Mouse (Mus musculus) kidney, postnatal 0 days (tissue): ENCODE measurements around the gene Cbfa2t3. TPM values are rescaled to one million over a fixed set of nuclear protein-coding genes. Genes with fewer than 3 reads are reported as not detected.
A peak's percentile ranks its signal among the peaks of the same experiment; 100 is the strongest.

Experiments
- ATAC-seq: fragments of 200-750 bp; cut with Nextera tagmentation; replicated peaks from 2 replicates; pipeline ENCODE4 v1.8.0; 2017; ENCODE audit warnings: low read depth, moderate number of reproducible peaks, moderate TSS enrichment, moderate library complexity; ENCODE audit not compliant: low FRiP score
- DNase-seq: peaks from one replicate; pipeline ENCODE4 v3.0.0-alpha.2; 2016; ENCODE audit warnings: low spot score
- H3K27ac ChIP-seq: fragments of 300-500 bp; sonication (generic); 2 replicates; pipeline ENCODE4 v1.5.1; 2014; ENCODE audit warnings: mild to moderate bottlenecking
- H3K27me3 ChIP-seq: fragments of 300-500 bp; sonication (generic); 2 replicates; pipeline ENCODE4 v1.6.1; 2014; ENCODE audit warnings: low read length, mixed read lengths; ENCODE audit not compliant: insufficient read depth
- H3K36me3 ChIP-seq: fragments of 300-500 bp; sonication (generic); 2 replicates; pipeline ENCODE4 v1.6.1; 2014; ENCODE audit warnings: low read length, mixed read lengths; ENCODE audit not compliant: insufficient read depth
- H3K4me1 ChIP-seq: fragments of 300-500 bp; sonication (generic); replicated peaks from 2 replicates; pipeline ENCODE4 v1.6.1; 2014; ENCODE audit warnings: antibody characterized with exemption, low read length, mixed read lengths; ENCODE audit not compliant: insufficient read depth
- H3K4me2 ChIP-seq: fragments of 300-500 bp; sonication (generic); 2 replicates; pipeline ENCODE4 v1.6.1; 2014; ENCODE audit warnings: mild to moderate bottlenecking, low read length, moderate library complexity, mixed read lengths
- H3K4me3 ChIP-seq: fragments of 300-500 bp; sonication (generic); replicated peaks from 2 replicates; pipeline ENCODE4 v1.5.1; 2014; ENCODE audit warnings: low read depth, low read length
- H3K9ac ChIP-seq: fragments of 300-500 bp; sonication (generic); 2 replicates; pipeline ENCODE4 v1.6.1; 2014; ENCODE audit warnings: low read depth, low read length
- H3K9me3 ChIP-seq: fragments of 300-500 bp; sonication (generic); replicated peaks from 2 replicates; pipeline ENCODE4 v1.6.1; 2016; ENCODE audit warnings: low read length, inconsistent platforms, mixed read lengths
- CTCF ChIP-seq: IDR thresholded peaks from 2 replicates; pipeline ENCODE4 v1.5.1; 2016; ENCODE audit warnings: antibody characterized with exemption, low read depth, mild to moderate bottlenecking, moderate library complexity
- WGBS: fragments of 180-500 bp; shearing (Covaris S2); extraction: QIAGEN DNeasy Blood & Tissue Kit; methylation state at CpG from one replicate; pipeline ENCODE4 v1.1.7; 2014; 5-methylcytosine and 5-hydroxymethylcytosine counted together
- polyA plus RNA-seq: library from polyadenylated mRNA; unstranded; fragments of >200 nt; fragmentation: Nextera tagmentation; extraction: Ambion mirVana; gene quantifications from 2 replicates; pipeline ENCODE4 v1.2.1, GENCODE M21; 2015

Gene Cbfa2t3
- polyA plus RNA-seq, 1 experiment from 2014 or later: 3.6 TPM

DNA sequence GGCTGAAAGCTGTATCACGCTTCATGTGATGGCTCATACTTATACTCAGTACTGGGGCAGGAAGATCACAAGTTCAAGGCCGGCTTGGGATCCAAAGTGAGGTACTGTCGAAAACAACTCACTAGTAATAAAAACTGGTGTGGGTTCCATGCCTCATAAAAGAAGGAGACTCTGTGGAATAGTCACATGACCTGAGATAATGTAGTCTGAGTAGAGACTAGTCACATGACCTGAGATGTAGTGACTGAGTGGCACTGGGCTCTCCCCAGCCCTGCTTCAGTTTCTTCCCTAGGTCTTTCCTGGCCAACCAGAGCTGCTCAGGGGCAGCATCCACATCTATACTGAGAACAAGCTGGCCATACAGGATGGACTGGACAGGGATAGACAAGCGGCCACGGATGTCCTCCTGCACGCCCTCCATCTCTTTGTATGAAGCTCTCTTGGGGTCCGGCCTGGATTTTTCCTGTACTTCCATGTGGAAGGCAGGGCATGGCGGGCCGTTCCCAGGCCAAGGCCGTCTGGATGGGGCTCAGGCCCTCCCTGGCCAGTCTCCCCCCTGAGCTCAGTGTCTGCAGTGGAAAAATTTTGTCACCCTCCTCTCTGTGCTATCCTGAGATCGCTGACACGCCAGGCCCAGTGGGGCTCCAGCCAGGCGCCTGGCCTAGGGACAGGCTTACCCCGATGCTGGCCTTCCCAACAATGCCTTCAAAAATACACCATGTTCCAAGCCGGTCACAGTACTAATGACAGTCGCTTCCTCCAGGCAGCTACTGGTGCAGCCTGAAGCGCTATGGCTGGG is 74.9 kb downstream of the Cbfa2t3 start:
- no peak overlapping the region for H3K9ac ChIP-seq
- H3K27me3 ChIP-seq: no peaks in the 10 kb centered on the region
- H3K9me3 ChIP-seq: no peaks in the 10 kb centered on the region
- no peak overlapping the region for H3K4me2 ChIP-seq
- TF ChIP-seq CTCF: no peak
- H3K36me3 ChIP-seq: no peaks in the 10 kb centered on the region
- no peak overlapping the region for H3K27ac ChIP-seq
- H3K4me1 ChIP-seq: peaks cover 13% of the 10 kb centered on the region
- no peak overlapping the region for H3K4me3 ChIP-seq
- WGBS: 93% methylated on average over 17 of the region's 17 CpGs
- DNase-seq (no peak), ATAC-seq (no peak)

DNA sequence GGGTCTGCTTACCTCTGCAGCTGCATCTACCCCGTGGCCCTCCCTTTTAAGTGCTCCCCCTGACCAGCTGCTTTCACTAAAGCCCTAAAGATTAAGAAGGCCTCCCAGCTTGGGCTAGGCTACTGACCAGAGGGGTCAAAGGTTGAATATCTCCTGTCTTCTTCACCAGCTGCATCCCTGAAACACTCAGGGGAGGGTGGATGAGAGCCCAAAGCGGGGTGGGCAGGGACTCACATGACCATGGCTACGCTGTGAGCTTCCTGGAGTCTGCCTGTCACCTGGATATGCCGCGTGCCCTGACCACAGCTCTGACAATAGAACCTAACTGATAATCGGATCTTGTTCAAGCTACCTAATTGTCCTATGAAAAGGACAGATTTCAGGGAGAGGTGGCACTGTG is 76.2 kb downstream of the Cbfa2t3 start, which contains the start of gene Pabpn1l:
TSS of gene Pabpn1l (minus strand) at position 13 of the 400 bp plus-strand sequence.
- Histone ChIP-seq H3K36me3 (no peaks in the 10 kb centered on the region), H3K9ac (no peak within 1 kb of the TSS), H3K4me3 (no peak within 1 kb of the TSS), H3K4me2 (no peak within 1 kb of the TSS), H3K4me1 (peaks cover 13% of the 10 kb centered on the region), H3K27me3 (no peaks in the 10 kb centered on the region), H3K9me3 (no peaks in the 10 kb centered on the region), H3K27ac (no peak within 1 kb of the TSS)
- ATAC-seq (no peak), DNase-seq (no peak)
- 64% methylated on average over 6 of the region's 6 CpGs for WGBS
- no peak for TF ChIP-seq CTCF

DNA sequence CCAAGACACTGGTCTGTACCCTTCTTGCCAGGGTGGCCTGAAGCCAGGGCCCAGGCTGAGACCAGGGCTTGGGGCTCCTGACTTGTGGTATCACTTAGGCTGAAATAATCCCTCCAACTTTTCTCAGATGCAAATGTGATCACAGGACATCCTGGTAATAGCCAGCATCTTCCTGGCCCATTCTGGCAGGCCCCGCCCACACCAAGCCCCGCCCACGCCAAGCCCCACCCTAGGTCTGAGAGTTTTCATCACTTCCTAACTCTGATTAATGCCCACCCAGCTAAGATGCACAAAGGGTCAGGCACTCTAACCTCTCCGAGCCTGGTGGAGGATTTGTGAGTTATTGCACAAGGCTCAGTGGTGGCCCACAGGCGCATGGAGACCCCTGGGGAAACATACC is 78.5 kb downstream of the Cbfa2t3 start:
- no peak for ATAC-seq
- no peak overlapping the region for H3K4me2 ChIP-seq
- WGBS: 24% methylated on average over 5 of the region's 5 CpGs

DNA sequence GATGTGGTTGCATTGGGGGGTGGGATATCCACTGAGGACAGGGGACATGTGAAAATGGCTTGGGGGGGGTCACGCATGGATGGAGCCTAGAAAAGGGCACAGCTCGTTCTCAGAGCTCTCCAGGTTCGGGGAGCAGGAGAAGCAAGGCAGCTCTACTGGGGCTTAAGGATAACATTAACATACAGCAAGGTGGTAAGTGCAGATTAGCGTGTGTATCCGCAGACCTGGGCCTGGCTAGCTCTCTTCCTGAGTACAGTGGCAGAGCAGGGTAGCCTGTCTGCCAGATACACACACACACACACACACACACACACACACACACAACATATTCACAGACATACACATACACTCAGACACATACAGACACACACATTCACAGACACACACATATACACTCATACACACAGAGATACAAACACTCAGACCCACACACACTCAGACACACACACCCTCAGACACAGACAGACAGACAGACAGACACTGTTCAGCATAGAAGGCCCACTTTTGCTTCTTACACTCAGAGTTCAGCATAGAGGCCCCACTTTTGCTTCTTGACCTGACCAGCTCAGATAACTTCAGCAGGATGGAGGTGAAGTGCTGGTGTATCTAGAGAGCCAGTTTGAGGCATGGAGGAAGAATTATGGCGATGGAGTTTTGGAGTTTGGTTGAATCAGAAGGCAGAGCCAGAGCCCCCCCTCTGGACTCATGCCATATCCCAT is 80.1 kb downstream of the Cbfa2t3 start:
- no peak overlapping the region for H3K4me3 ChIP-seq
- ATAC-seq: no peak
- H3K36me3 ChIP-seq: 0 out of 2 replicates have a peak, but pooled peaks cover 3% of the 10 kb centered on the region
- H3K9ac ChIP-seq: no peak overlapping the region
- no peaks in the 10 kb centered on the region for H3K27me3 ChIP-seq
- H3K27ac ChIP-seq: no peak overlapping the region
- H3K9me3 ChIP-seq: no peaks in the 10 kb centered on the region
- 73% methylated on average over 6 of the region's 6 CpGs for WGBS
- no peak for DNase-seq
- H3K4me1 ChIP-seq: peaks cover 13% of the 10 kb centered on the region
- H3K4me2 ChIP-seq: no peak overlapping the region
- TF ChIP-seq CTCF: no peak

More for the DNA sequence above, 78.5 kb downstream of the Cbfa2t3 start:
- Histone ChIP-seq H3K27ac (no peak overlapping the region), H3K4me3 (no peak overlapping the region), H3K36me3 (no peaks in the 10 kb centered on the region), H3K4me1 (peaks cover 13% of the 10 kb centered on the region), H3K9me3 (no peaks in the 10 kb centered on the region), H3K9ac (no peak overlapping the region), H3K27me3 (no peaks in the 10 kb centered on the region)
- TF ChIP-seq CTCF: no peak
- no peak for DNase-seq

DNA sequence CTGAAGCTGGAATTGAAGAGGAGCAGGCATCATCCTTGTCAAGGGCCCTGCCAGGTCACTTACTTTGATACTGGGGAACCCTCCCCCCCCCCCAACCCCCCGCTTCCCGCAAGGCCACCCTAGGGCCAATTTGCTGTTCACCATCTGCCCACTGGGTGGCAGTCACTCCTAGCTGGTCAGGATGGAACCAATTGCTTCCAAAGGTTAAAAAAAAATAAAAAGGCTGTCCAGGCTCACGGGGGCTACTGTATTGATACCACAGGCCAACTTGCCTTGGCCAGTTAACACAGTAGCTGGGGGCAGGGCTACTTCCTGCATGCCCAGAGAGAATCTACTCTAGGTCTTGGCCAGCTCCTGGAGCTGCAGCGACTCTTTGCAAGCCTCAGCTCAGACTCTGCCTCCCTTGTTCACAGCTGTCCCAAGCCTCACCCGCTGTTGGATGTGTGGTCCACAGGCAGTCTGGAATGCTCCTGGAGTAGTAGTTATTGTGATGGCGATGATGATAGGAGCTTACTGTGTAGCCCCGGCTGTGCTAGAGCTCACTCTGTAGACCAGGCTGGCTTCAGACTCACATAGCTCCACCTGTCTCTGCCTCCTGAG is 80.9 kb downstream of the Cbfa2t3 start:
- ATAC-seq (no peak; the same call in 1 of the 2 replicates), DNase-seq (peak; percentile 90)
- Histone ChIP-seq H3K9me3 (no peaks in the 10 kb centered on the region), H3K4me2 (no peak overlapping the region), H3K4me3 (no peak overlapping the region), H3K36me3 (0 out of 2 replicates have a peak, but pooled peaks cover 3% of the 10 kb centered on the region), H3K9ac (no peak overlapping the region), H3K27ac (no peak overlapping the region), H3K27me3 (no peaks in the 10 kb centered on the region), H3K4me1 (peaks cover 13% of the 10 kb centered on the region)
- peak; percentile 71 for TF ChIP-seq CTCF
- 39% methylated on average over 5 of the region's 7 CpGs for WGBS
